Mouse (Mus musculus) cerebellum, adult 2 months (tissue): ENCODE data around the gene Gm17359. TPM values are rescaled to one million over a fixed set of nuclear protein-coding genes. Genes with fewer than 3 reads are reported as not detected.
A peak's percentile ranks its signal among the peaks of the same experiment; 100 is the strongest.

Experiments
- DNase-seq, 2 experiments: peaks; one replicate each; pipeline ENCODE4 v3.0.0; 2021
- H3K27ac ChIP-seq: fragments of 200-500 bp; 2 replicates; pipeline ENCODE4 v1.5.1; 2012; ENCODE audit warnings: low read length, control low read depth, inconsistent platforms; ENCODE audit not compliant: insufficient read depth
- H3K27me3 ChIP-seq: fragments of 200-500 bp; 2 replicates; pipeline ENCODE4 v1.6.1; 2012; ENCODE audit warnings: inconsistent platforms, mild to moderate bottlenecking, low read length, moderate library complexity; ENCODE audit not compliant: control insufficient read depth, insufficient read depth
- H3K4me1 ChIP-seq: fragments of 200-500 bp; 2 replicates; pipeline ENCODE4 v1.6.1; 2011; ENCODE audit warnings: low read length; ENCODE audit not compliant: control insufficient read depth, insufficient read depth
- H3K4me3 ChIP-seq: fragments of 200-500 bp; replicated peaks from 2 replicates; pipeline ENCODE3; 2011; ENCODE audit warnings: mild to moderate bottlenecking, low read depth, low read length, control low read depth; ENCODE audit not compliant: insufficient read depth
- CTCF ChIP-seq: fragments of 200-500 bp; IDR thresholded peaks from 2 replicates; pipeline ENCODE4 v1.5.1; 2011; ENCODE audit warnings: low read depth, mild to moderate bottlenecking, control low read depth, low read length, moderate library complexity, borderline replicate concordance; ENCODE audit not compliant: insufficient read depth
- POLR2A ChIP-seq: fragments of 200-500 bp; IDR thresholded peaks from 2 replicates; pipeline ENCODE4 v1.6.1; 2011; ENCODE audit warnings: low read length, control low read depth, borderline replicate concordance; ENCODE audit not compliant: insufficient read depth
- WGBS: fragments of 180-500 bp; shearing (Covaris S2); methylation state at CpG from one replicate; pipeline ENCODE4 v1.1.7; 2018; 5-methylcytosine and 5-hydroxymethylcytosine counted together
- polyA plus RNA-seq: library from polyadenylated mRNA; depleted of rRNA; stranded (reverse); fragments of >200 nt; gene quantifications from 2 replicates; pipeline ENCODE4 v1.2.3, GENCODE M21; 2012

Gm17359 gene
- polyA plus RNA-seq, 1 experiment = not detected

- Histone ChIP-seq H3K27me3 (no peaks in the 10 kb centered on the region), H3K27ac (no peak overlapping the region), H3K4me1 (no peaks in the 10 kb centered on the region), H3K4me3 (no peak overlapping the region)
- TF ChIP-seq CTCF (no peak), POLR2A (no peak)
- WGBS = 83% methylated on average over 6 of the region's 6 CpGs
- no peak for DNase-seq
These were observed 31.8 kb downstream of the Gm17359 start for GRCm38 (mm10) chr3:79368306-79368705.

GRCm38 (mm10) chr3:79370385-79370929 lies 34.0 kb downstream of the Gm17359 start:
- 63% methylated on average over 4 of the region's 4 CpGs for WGBS
- no peak overlapping the region for H3K27ac ChIP-seq
- no peak overlapping the region for H3K4me3 ChIP-seq
- no peak for DNase-seq
- no peaks in the 10 kb centered on the region for H3K4me1 ChIP-seq
- TF ChIP-seq POLR2A (no peak), CTCF (no peak)
- H3K27me3 ChIP-seq = no peaks in the 10 kb centered on the region

- Histone ChIP-seq H3K4me1 (no peaks in the 10 kb centered on the region), H3K4me3 (no peak overlapping the region), H3K27me3 (no peaks in the 10 kb centered on the region), H3K27ac (no peak overlapping the region)
- no peak for TF ChIP-seq POLR2A
- TF ChIP-seq CTCF = no peak
- DNase-seq = no peak
- WGBS = 68% methylated on average over 7 of the region's 7 CpGs
These were observed 35.2 kb downstream of the Gm17359 start for GRCm38 (mm10) chr3:79371506-79372195.

- no peaks in the 10 kb centered on the region for H3K27me3 ChIP-seq
- DNase-seq = no peak
- H3K4me1 ChIP-seq = no peaks in the 10 kb centered on the region; the same call in 1 of the 2 replicates
- H3K27ac ChIP-seq = no peak overlapping the region
- no peak overlapping the region for H3K4me3 ChIP-seq
- TF ChIP-seq CTCF = no peak
- 78% methylated on average over 3 of the region's 3 CpGs for WGBS
These were observed 37.5 kb downstream of the Gm17359 start for GRCm38 (mm10) chr3:79373930-79374329.

GRCm38 (mm10) chr3:79378086-79378485 lies 41.6 kb downstream of the Gm17359 start:
- no peak for DNase-seq
- peaks cover 6% of the 10 kb centered on the region for H3K4me1 ChIP-seq
- no peak overlapping the region for H3K4me3 ChIP-seq
- no peak overlapping the region for H3K27ac ChIP-seq
- TF ChIP-seq POLR2A (no peak), CTCF (no peak)
- 84% methylated on average over 3 of the region's 3 CpGs for WGBS
- no peaks in the 10 kb centered on the region for H3K27me3 ChIP-seq

GRCm38 (mm10) chr3:79379255-79379836 lies 42.9 kb downstream of the Gm17359 start:
- DNase-seq = peak; percentile 25
- 49% methylated on average over 14 of the region's 14 CpGs for WGBS
- Histone ChIP-seq H3K4me3 (peak overlapping the region; percentile 32), H3K4me1 (peaks cover 6% of the 10 kb centered on the region), H3K27ac (no peak overlapping the region), H3K27me3 (no peaks in the 10 kb centered on the region)
- TF ChIP-seq POLR2A = no peak
- no peak for TF ChIP-seq CTCF

- no peak overlapping the region for H3K27ac ChIP-seq
- 85% methylated on average over 6 of the region's 6 CpGs for WGBS
- H3K27me3 ChIP-seq = no peaks in the 10 kb centered on the region
- DNase-seq = no peak
- no peak for TF ChIP-seq POLR2A
- no peak for TF ChIP-seq CTCF
- H3K4me3 ChIP-seq = no peak overlapping the region
- H3K4me1 ChIP-seq = peaks cover 6% of the 10 kb centered on the region
These were observed 43.6 kb downstream of the Gm17359 start for GRCm38 (mm10) chr3:79379873-79380595.

- H3K27me3 ChIP-seq = no peaks in the 10 kb centered on the region
- H3K4me1 ChIP-seq = peaks cover 6% of the 10 kb centered on the region
- H3K27ac ChIP-seq = no peak overlapping the region
- no peak for DNase-seq
- TF ChIP-seq POLR2A (no peak), CTCF (no peak)
- 92% methylated on average over 4 of the region's 4 CpGs for WGBS
- no peak overlapping the region for H3K4me3 ChIP-seq
These were observed 44.9 kb downstream of the Gm17359 start for GRCm38 (mm10) chr3:79381398-79381797.
